Mouse (Mus musculus) kidney, embryonic 16.5 days (tissue): ENCODE data around the gene Rapgef5. TPM values are rescaled to one million over a fixed set of nuclear protein-coding genes. Genes with fewer than 3 reads are reported as not detected.
"Not testable (repeated sequence)": the region's sequence is repeated elsewhere in the genome, so short reads cannot be mapped to it uniquely, and the experiment has no call there.

Experiments
- ATAC-seq: fragments of 200-750 bp; cut with Nextera tagmentation; 2 replicates; pipeline ENCODE4 v1.8.0; 2017; ENCODE audit warnings: moderate TSS enrichment; ENCODE audit not compliant: low FRiP score, low TSS enrichment
- H3K27ac ChIP-seq: fragments of 300-500 bp; sonication (generic); 2 replicates; pipeline ENCODE4 v1.5.1; 2014; ENCODE audit warnings: low read length
- H3K27me3 ChIP-seq: fragments of 300-500 bp; sonication (generic); 2 replicates; pipeline ENCODE4 v1.6.1; 2014; ENCODE audit warnings: low read length, control low read depth, mixed read lengths; ENCODE audit not compliant: insufficient read depth
- H3K36me3 ChIP-seq: fragments of 300-500 bp; sonication (generic); 2 replicates; pipeline ENCODE4 v1.6.1; 2014; ENCODE audit warnings: low read length, control low read depth, mixed read lengths; ENCODE audit not compliant: insufficient read depth
- H3K4me1 ChIP-seq: fragments of 300-500 bp; sonication (generic); 2 replicates; pipeline ENCODE4 v1.6.1; 2014; ENCODE audit warnings: low read length, control low read depth, mixed read lengths; ENCODE audit not compliant: insufficient read depth
- H3K4me2 ChIP-seq: fragments of 300-500 bp; sonication (generic); replicated peaks from 2 replicates; pipeline ENCODE4 v1.6.1; 2014; ENCODE audit warnings: low read depth, low read length
- H3K4me3 ChIP-seq: fragments of 300-500 bp; sonication (generic); 2 replicates; pipeline ENCODE4 v1.5.1; 2014; ENCODE audit warnings: mild to moderate bottlenecking, low read length
- H3K9ac ChIP-seq: fragments of 300-500 bp; sonication (generic); replicated peaks from 2 replicates; pipeline ENCODE4 v1.6.1; 2014; ENCODE audit warnings: low read length
- H3K9me3 ChIP-seq: fragments of 300-500 bp; sonication (generic); 2 replicates; pipeline ENCODE4 v1.6.1; 2016; ENCODE audit warnings: low read length, control low read depth
- WGBS: fragments of 180-500 bp; shearing (Covaris S2); extraction: QIAGEN DNeasy Blood & Tissue Kit; methylation state at CpG from one replicate; pipeline ENCODE4 v1.1.7; 2014; 5-methylcytosine and 5-hydroxymethylcytosine counted together
- polyA plus RNA-seq: library from polyadenylated mRNA; unstranded; fragments of >200 nt; fragmentation: Nextera tagmentation; extraction: Ambion mirVana; gene quantifications from 2 replicates; pipeline ENCODE4 v1.2.1, GENCODE M21; 2015

The Rapgef5 gene
- polyA plus RNA-seq, 1 experiment from 2014 or later = 15.5 TPM

DNA sequence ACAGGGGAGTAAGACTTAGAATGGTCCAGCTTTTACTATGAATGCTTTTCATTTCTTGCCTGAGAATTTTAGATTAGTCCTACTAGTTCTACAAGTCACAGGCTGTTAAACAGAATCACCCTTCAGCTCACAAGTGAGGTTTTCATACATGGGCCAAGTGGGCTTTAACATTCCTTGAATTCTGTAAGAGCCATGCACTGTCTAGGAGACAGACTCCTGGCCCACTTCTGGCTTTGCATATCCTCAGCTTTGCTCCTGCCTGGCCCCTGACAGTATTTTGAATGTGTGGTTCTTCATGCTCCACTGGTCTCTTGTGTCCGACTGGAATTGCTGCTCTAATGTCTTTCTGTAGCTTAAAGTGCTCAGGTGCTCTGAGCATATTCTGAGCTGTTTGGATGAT lies 267.1 kb downstream of the Rapgef5 start:
- H3K27ac ChIP-seq = no peak overlapping the region
- ATAC-seq = 0 out of 2 replicates have a peak, but pooled peaks have one; percentile 42
- 32% methylated on average over 1 of the region's 1 CpGs for WGBS

DNA sequence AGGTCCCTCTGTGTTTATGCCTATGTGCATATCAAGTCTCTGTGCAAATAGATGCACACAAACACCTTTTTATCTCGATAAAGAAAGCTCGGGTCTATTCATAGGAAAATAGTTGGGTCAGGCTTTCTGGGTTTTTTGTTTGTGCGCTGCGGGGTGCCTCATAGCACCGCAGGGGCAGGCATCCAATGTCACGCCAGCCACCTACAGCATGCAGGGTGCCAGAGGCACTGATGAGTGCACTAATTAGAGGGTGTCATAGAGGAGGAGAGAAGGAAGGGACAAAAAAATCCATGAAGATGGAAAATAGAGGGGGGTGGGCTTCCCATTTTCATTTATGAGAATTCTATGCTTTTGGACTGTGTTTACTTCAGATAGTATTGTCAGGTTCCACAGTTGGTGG lies 270.3 kb downstream of the Rapgef5 start:
- Histone ChIP-seq H3K9ac (no peak overlapping the region), H3K27ac (no peak overlapping the region)
- WGBS = 48% methylated on average over 6 of the region's 6 CpGs

More for the DNA sequence above, 267.1 kb downstream of the Rapgef5 start:
- Histone ChIP-seq H3K9me3 (no peaks in the 10 kb centered on the region), H3K4me2 (no peak overlapping the region), H3K36me3 (no peaks in the 10 kb centered on the region), H3K27me3 (peaks cover 6% of the 10 kb centered on the region; the same call in 1 of the 2 replicates), H3K9ac (no peak overlapping the region), H3K4me3 (no peak overlapping the region), H3K4me1 (no peaks in the 10 kb centered on the region)

DNA sequence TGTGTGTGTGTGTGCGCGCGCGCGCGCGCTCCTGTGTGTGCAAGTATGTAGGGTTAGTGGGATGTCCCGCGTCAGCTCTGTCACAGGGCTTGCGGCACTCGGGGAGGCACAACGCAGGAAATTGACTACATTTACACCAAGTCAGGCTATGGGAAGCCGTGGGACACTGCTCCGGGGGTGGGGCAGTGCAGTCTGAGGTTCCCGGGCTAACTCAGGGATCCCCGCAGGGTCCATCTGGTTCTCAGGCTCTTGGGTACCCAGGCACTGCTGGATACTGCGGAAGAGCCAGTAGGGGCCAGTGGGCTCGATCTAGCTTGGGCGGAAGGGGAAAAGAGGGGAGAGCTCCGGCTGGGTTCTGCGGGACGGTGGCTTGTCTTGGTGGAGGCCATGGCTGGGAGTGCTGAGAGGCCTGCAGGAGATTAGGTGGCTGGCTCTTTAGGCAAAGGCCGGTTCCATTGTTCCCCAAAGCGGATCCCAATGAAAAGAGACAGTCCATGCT lies 272.3 kb downstream of the Rapgef5 start:
- WGBS = 14% methylated on average over 24 of the region's 24 CpGs
- peaks cover 6% of the 10 kb centered on the region; the same call in 1 of the 2 replicates for H3K27me3 ChIP-seq
- H3K36me3 ChIP-seq = no peaks in the 10 kb centered on the region
- peak overlapping the region; percentile 35 for H3K4me3 ChIP-seq
- H3K9me3 ChIP-seq = no peaks in the 10 kb centered on the region
- H3K9ac ChIP-seq = peak overlapping the region; percentile 54; the same call in 1 of the 2 replicates
- no peak overlapping the region for H3K27ac ChIP-seq
- peak; percentile 42; the same call in 1 of the 2 replicates for ATAC-seq
- peak overlapping the region; percentile 63 for H3K4me2 ChIP-seq
- no peaks in the 10 kb centered on the region for H3K4me1 ChIP-seq

More for the DNA sequence above, 270.3 kb downstream of the Rapgef5 start:
- peaks cover 6% of the 10 kb centered on the region; the same call in 1 of the 2 replicates for H3K27me3 ChIP-seq
- H3K9me3 ChIP-seq = no peaks in the 10 kb centered on the region
- H3K4me2 ChIP-seq = no peak overlapping the region
- no peak for ATAC-seq
- no peaks in the 10 kb centered on the region for H3K36me3 ChIP-seq
- no peak overlapping the region for H3K4me3 ChIP-seq
- H3K4me1 ChIP-seq = no peaks in the 10 kb centered on the region

DNA sequence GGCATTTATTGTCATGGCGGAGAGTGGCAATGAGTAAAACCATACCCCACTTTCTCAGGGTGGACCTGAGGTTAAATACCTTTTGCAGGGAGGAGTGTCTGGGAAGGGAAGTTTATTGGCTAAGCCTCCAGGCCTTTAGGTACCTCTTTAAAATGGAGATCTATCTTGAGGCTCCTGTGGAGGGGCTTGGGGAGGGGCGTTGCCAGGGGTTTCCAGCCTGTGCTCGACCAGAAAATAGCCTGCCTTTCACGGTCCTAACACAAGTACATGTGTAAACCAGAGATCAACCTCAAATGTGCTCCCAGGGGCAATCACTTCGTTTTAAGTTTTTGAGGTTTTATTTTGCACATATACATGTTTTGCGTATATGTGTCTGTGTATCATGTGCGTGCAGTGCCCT lies 272.7 kb downstream of the Rapgef5 start:
- Histone ChIP-seq H3K9me3 (no peaks in the 10 kb centered on the region), H3K36me3 (no peaks in the 10 kb centered on the region), H3K27ac (no peak overlapping the region), H3K4me3 (no peak overlapping the region), H3K4me2 (peak overlapping the region; percentile 63), H3K9ac (no peak overlapping the region), H3K27me3 (peaks cover 6% of the 10 kb centered on the region; the same call in 1 of the 2 replicates), H3K4me1 (no peaks in the 10 kb centered on the region; the same call in 1 of the 2 replicates)
- no peak for ATAC-seq
- 43% methylated on average over 7 of the region's 7 CpGs for WGBS

DNA sequence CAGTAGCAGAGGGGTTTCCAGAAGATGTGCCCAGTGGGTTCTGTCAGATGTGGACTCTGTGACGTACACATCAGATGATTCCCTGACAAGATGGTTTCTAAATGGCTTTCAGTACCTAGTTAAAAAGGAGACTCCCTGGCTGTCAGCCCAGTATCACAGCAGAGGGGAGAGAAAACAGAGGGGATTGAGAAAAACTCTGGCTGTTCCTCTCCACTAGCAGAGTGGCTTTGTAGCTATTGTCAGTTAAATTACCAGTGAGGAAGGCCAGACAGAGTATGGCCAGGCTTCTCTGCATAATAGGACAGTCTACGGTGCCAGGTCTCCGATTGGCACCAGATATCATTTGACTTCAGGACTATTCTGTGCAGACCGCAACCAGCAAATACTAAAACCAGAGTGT lies 279.0 kb downstream of the Rapgef5 start:
- H3K4me2 ChIP-seq = no peak overlapping the region
- no peak overlapping the region for H3K4me3 ChIP-seq
- ATAC-seq = no peak
- no peaks in the 10 kb centered on the region; the same call in 1 of the 2 replicates for H3K4me1 ChIP-seq
- no peaks in the 10 kb centered on the region for H3K27me3 ChIP-seq
- 89% methylated on average over 4 of the region's 4 CpGs for WGBS
- no peak overlapping the region for H3K27ac ChIP-seq
- H3K9ac ChIP-seq = no peak overlapping the region
- H3K36me3 ChIP-seq = no peaks in the 10 kb centered on the region
- no peaks in the 10 kb centered on the region for H3K9me3 ChIP-seq

DNA sequence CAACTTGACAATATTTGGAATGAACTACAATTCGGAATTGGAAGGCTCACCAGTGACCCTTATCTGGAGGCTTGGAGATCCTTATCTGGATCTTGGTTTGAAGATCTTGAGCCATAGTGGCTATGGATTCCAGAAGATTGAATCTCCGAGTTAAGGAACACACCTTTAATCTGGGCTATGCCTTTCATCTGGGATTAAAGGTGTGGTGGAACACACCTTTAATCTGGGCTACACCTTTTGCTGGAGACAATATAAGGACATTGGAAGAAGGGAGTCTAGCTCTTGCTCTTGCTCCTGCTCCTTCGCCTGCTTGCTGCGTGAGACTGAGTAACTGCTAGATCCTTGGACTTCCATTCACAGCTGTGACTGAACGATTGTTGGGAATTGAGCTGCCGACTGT lies 287.7 kb downstream of the Rapgef5 start, which contains the start of gene Cdca7l:
TSS of gene Cdca7l (plus strand) at position 301 of the 400 bp plus-strand sequence.
- not testable (repeated sequence) for H3K9me3 ChIP-seq, H3K4me1 ChIP-seq, ATAC-seq, H3K4me3 ChIP-seq, H3K9ac ChIP-seq, H3K4me2 ChIP-seq, H3K36me3 ChIP-seq, H3K27ac ChIP-seq
- H3K27me3 ChIP-seq = peaks cover 11% of the 10 kb centered on the region
- WGBS = 100% methylated on average over 1 of the region's 6 CpGs

DNA sequence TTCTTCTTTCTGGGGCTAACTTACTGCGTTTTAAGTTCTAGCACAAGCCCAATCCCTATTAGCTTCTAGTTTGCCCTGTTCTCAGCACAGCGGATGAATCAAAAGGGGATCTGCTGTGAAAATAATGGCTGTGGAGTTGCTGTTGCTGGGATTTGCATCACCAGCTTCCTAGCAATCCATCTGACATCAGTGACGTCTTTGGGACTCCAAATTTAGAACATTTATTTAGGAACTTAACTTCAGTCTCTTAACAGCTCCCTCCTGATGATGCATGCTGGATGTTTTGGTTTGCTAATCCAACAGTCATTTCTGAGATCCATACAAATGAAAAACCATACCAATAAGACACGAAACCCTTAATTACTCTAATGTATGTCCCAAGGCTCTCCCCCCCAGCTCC lies 289.3 kb downstream of the Rapgef5 start:
- H3K4me3 ChIP-seq = no peak overlapping the region
- no peak overlapping the region for H3K27ac ChIP-seq
- H3K36me3 ChIP-seq = no peaks in the 10 kb centered on the region
- ATAC-seq = no peak
- H3K9ac ChIP-seq = no peak overlapping the region
- H3K4me1 ChIP-seq = peaks cover 11% of the 10 kb centered on the region
- WGBS = 79% methylated on average over 4 of the region's 4 CpGs
- H3K27me3 ChIP-seq = peaks cover 15% of the 10 kb centered on the region
- no peak overlapping the region for H3K4me2 ChIP-seq
- H3K9me3 ChIP-seq = no peaks in the 10 kb centered on the region

DNA sequence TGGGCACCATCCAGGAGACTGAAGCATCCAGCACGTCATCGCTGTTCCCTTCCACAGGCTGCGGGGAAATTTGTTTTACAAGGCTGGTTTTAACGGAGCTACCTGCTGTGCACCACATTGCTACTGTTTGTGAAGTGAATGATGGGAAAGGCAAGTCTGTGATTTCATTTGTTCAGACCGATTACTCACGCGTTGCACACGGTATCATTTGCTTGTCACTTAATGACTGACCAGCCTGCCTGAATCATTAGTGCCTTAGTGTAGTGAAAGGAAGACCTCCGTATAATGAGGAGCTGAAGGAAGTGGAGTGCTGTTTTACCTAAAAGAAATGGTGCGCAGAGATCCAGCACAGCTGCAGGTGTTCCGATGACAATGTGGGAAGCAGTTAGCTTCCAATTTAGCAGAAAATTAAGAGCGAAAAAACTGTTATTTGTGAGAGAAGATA lies 289.8 kb downstream of the Rapgef5 start:
- Histone ChIP-seq H3K27me3 (peaks cover 15% of the 10 kb centered on the region), H3K4me2 (no peak overlapping the region), H3K36me3 (no peaks in the 10 kb centered on the region), H3K27ac (no peak overlapping the region), H3K4me1 (peaks cover 11% of the 10 kb centered on the region), H3K4me3 (no peak overlapping the region), H3K9ac (no peak overlapping the region), H3K9me3 (no peaks in the 10 kb centered on the region)
- ATAC-seq = no peak
- WGBS = 45% methylated on average over 12 of the region's 12 CpGs

DNA sequence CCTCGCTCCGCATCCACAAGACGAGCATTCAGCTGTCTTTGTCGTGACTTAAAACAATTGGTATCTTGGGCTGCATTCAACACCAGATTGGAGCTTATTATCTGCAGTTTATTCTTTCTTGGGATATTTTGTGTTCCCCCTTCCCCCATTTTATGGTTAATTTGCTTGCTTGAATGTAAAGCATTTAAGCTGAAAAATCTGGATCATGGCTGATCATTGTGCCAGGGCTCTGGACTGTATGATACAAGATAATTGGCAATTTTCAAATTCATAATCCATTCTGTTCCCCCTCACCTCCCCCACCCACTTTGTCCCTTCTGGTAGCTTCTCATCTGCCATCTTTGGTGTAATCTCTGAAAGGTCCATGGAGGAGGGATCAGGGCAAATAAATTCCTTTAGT lies 290.2 kb downstream of the Rapgef5 start:
- H3K4me2 ChIP-seq = no peak overlapping the region
- peaks cover 13% of the 10 kb centered on the region for H3K4me1 ChIP-seq
- 78% methylated on average over 4 of the region's 4 CpGs for WGBS
- H3K27ac ChIP-seq = no peak overlapping the region
- H3K36me3 ChIP-seq = no peaks in the 10 kb centered on the region
- no peaks in the 10 kb centered on the region for H3K9me3 ChIP-seq
- no peak for ATAC-seq
- H3K4me3 ChIP-seq = no peak overlapping the region
- H3K9ac ChIP-seq = no peak overlapping the region
- peaks cover 15% of the 10 kb centered on the region for H3K27me3 ChIP-seq

DNA sequence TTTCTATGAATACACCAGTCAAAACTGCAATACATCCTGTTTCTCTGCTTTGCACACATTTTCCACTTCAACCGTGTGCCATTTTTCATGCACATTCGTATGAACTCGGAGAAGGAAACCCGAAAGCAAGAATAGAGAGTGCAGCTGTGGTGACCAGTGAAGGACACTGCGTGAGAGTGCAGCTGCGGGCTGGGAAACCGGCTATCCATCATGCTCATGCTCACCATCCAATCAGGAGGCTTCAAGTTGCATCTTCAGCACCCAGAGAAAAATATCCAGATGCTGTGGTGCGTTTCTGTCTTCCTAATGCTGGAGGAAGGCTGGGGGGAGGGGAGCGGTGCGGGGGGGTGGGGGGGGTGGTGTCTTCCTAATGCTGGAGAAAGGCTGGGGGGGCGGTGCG lies 291.4 kb downstream of the Rapgef5 start:
- peaks cover 19% of the 10 kb centered on the region for H3K4me1 ChIP-seq
- no peak overlapping the region for H3K4me3 ChIP-seq
- no peak overlapping the region for H3K9ac ChIP-seq
- H3K27ac ChIP-seq = no peak overlapping the region
- H3K9me3 ChIP-seq = no peaks in the 10 kb centered on the region
- H3K4me2 ChIP-seq = no peak overlapping the region
- peaks cover 15% of the 10 kb centered on the region for H3K27me3 ChIP-seq
- no peak for ATAC-seq
- H3K36me3 ChIP-seq = no peaks in the 10 kb centered on the region
- 24% methylated on average over 8 of the region's 12 CpGs for WGBS
